In the genomic region with DNA sequence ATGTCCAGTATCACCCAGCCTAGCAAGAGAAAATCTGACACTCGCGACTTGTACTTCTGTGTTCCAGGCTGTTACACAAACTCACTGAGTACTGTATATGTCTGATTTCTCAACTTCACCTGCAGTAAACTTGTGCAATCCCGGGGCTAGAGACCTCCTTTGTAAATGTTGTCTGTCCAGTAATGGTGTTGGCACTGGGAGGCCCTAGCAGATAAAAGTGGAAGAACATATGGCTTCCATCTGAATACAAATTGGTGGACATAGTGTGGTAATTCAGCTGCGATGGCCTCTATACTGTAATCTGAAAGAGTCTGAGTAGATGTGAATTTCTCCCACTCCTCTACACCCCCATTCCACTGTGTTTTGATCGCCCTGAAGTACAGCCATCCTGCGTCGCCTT, we compare ENCODE assay signal across 12 mouse cellular contexts.
A peak's percentile ranks its signal among the peaks of the same experiment; 100 is the strongest.
DNase-seq lines count a peak whose midpoint lies in the region; ATAC-seq and TF ChIP-seq lines count a peak whose summit lies in the region.
"Had no signal": no experiment of that assay in that cellular context is flagged by ENCODE, and none has a peak within 500 bp of the region (broad histone marks: within the 10 kb centered on the region; RNA-seq: fewer than 3 reads in every experiment).

No protein-coding gene starts in this region.

- intact Hi-C loops in heart, adult 2 months (cut with DNase I) = no loop called here

- ATAC-seq in heart, embryonic 11.5 days (replicated peaks; ENCODE audit: insufficient number of reproducible peaks, low FRiP score, low TSS enrichment) = no peak
- no peak for ATAC-seq in limb, embryonic 15.5 days (ENCODE audit: insufficient number of reproducible peaks, low FRiP score, low TSS enrichment, low read depth)

- no peak for TF ChIP-seq CTCF in heart, adult 2 months (IDR thresholded peaks at IDR 0.05)
- TF ChIP-seq CTCF in testis, adult 2 months (IDR thresholded peaks at IDR 0.05; ENCODE audit: control insufficient read depth, insufficient read depth, insufficient replicate concordance, low read depth, low read length) = no peak
- no peak for TF ChIP-seq CTCF in thymus, adult 2 months (IDR thresholded peaks at IDR 0.05; ENCODE audit: borderline replicate concordance, control insufficient read depth, extremely low read depth, insufficient read depth, low read length, poor library complexity)

- H3K27ac ChIP-seq in heart, adult 2 months = peak overlapping the region; percentile 34
- H3K27ac ChIP-seq in heart, embryonic 11.5 days (ENCODE audit: low read depth, low read length) = no peak overlapping the region
- H3K27ac ChIP-seq in testis, adult 2 months (ENCODE audit: control insufficient read depth, insufficient read depth, low read depth, low read length) = peak overlapping the region; percentile 21; the same call in 1 of the 2 replicates
- no peak overlapping the region for H3K27ac ChIP-seq in limb, embryonic 15.5 days
- no peak overlapping the region for H3K27ac ChIP-seq in thymus, adult 2 months (ENCODE audit: control insufficient read depth, insufficient read depth, low read length)
- H3K27ac ChIP-seq: midbrain, embryonic 12.5 days had no signal

- DNase-seq in heart, adult 2 months = no peak
- DNase-seq in testis, postnatal 10 days (ENCODE audit: low spot score) = no peak
- no peak for DNase-seq in thymus, adult 2 months
- DNase-seq in thymus, postnatal 10 days (ENCODE audit: low spot score in 2 of 2) = no peak
- no peak for DNase-seq in left cerebral cortex, adult 18-20 months (ENCODE audit: low spot score in 2 of 2)
- DNase-seq: cerebellum, adult 18-20 months; gastrocnemius, postnatal 10 days; right cerebral cortex, postnatal 25 days had no signal

- no peaks in the 10 kb centered on the region for H3K36me3 ChIP-seq in heart, adult 2 months (ENCODE audit: control insufficient read depth, insufficient read depth, low read length)
- no peaks in the 10 kb centered on the region for H3K36me3 ChIP-seq in heart, embryonic 11.5 days (ENCODE audit: control insufficient read depth, insufficient read depth, low read length)
- no peaks in the 10 kb centered on the region for H3K36me3 ChIP-seq in testis, adult 2 months (ENCODE audit: control insufficient read depth, insufficient read depth, low read length)
- H3K36me3 ChIP-seq in limb, embryonic 15.5 days = no peaks in the 10 kb centered on the region
- no peaks in the 10 kb centered on the region for H3K36me3 ChIP-seq in thymus, adult 2 months (ENCODE audit: control insufficient read depth, insufficient read depth, low read length)
- H3K36me3 ChIP-seq: midbrain, embryonic 12.5 days had no signal

- 0 out of 2 replicates have a peak, but pooled peaks cover 2% of the 10 kb centered on the region for H3K79me2 ChIP-seq in heart, adult 2 months (replicated peaks; ENCODE audit: control insufficient read depth, insufficient read depth, low read length)

- H3K9me3 ChIP-seq in heart, embryonic 11.5 days (replicated peaks; ENCODE audit: control insufficient read depth, low read length) = no peaks in the 10 kb centered on the region
- H3K9me3 ChIP-seq in limb, embryonic 15.5 days = no peaks in the 10 kb centered on the region
- H3K9me3 ChIP-seq: midbrain, embryonic 12.5 days had no signal

- no peak for TF ChIP-seq EP300 in heart, adult 2 months (IDR thresholded peaks at IDR 0.05; ENCODE audit: insufficient read depth, low read depth, low read length)

- peaks cover 2% of the 10 kb centered on the region; the same call in 1 of the 2 replicates for H3K4me1 ChIP-seq in heart, adult 2 months (ENCODE audit: control insufficient read depth, insufficient read depth, low read length)
- no peaks in the 10 kb centered on the region for H3K4me1 ChIP-seq in heart, embryonic 11.5 days (ENCODE audit: control insufficient read depth, insufficient read depth, low read length)
- no peaks in the 10 kb centered on the region for H3K4me1 ChIP-seq in testis, adult 2 months (ENCODE audit: control insufficient read depth, insufficient read depth, low read length)
- H3K4me1 ChIP-seq in limb, embryonic 15.5 days = peaks cover 3% of the 10 kb centered on the region; the same call in 1 of the 2 replicates
- H3K4me1 ChIP-seq in thymus, adult 2 months (replicated peaks; ENCODE audit: control insufficient read depth, insufficient read depth, low read length) = no peaks in the 10 kb centered on the region

- no peak overlapping the region for H3K9ac ChIP-seq in heart, adult 2 months (ENCODE audit: low read depth, low read length)
- H3K9ac ChIP-seq in heart, embryonic 11.5 days (ENCODE audit: low read depth, low read length) = no peak overlapping the region
- H3K9ac ChIP-seq in limb, embryonic 15.5 days = no peak overlapping the region
- H3K9ac ChIP-seq: midbrain, embryonic 12.5 days had no signal

- H3K4me3 ChIP-seq in heart, adult 2 months = no peak overlapping the region; the same call in 1 of the 2 replicates
- H3K4me3 ChIP-seq in heart, embryonic 11.5 days (ENCODE audit: low read depth, low read length) = no peak overlapping the region
- H3K4me3 ChIP-seq in testis, adult 2 months (ENCODE audit: control insufficient read depth, low read depth, low read length) = no peak overlapping the region
- no peak overlapping the region for H3K4me3 ChIP-seq in limb, embryonic 15.5 days
- H3K4me3 ChIP-seq in thymus, adult 2 months (ENCODE audit: control insufficient read depth, insufficient read depth, low read length) = no peak overlapping the region
- H3K4me3 ChIP-seq: midbrain, embryonic 12.5 days had no signal

- H3K27me3 ChIP-seq in heart, adult 2 months (ENCODE audit: control insufficient read depth, insufficient read depth, low read length) = no peaks in the 10 kb centered on the region
- no peaks in the 10 kb centered on the region for H3K27me3 ChIP-seq in heart, embryonic 11.5 days (ENCODE audit: control insufficient read depth, insufficient read depth, low read length)
- no peaks in the 10 kb centered on the region for H3K27me3 ChIP-seq in testis, adult 2 months (ENCODE audit: control insufficient read depth, insufficient read depth, low read length)
- no peaks in the 10 kb centered on the region for H3K27me3 ChIP-seq in limb, embryonic 15.5 days
- no peaks in the 10 kb centered on the region for H3K27me3 ChIP-seq in thymus, adult 2 months (ENCODE audit: control insufficient read depth, insufficient read depth, low read length)
- H3K27me3 ChIP-seq: midbrain, embryonic 12.5 days had no signal

- TF ChIP-seq POLR2A in heart, adult 2 months (IDR thresholded peaks at IDR 0.05; ENCODE audit: insufficient read depth, low read depth, low read length) = no peak
- no peak for TF ChIP-seq POLR2A in testis, adult 2 months (IDR thresholded peaks at IDR 0.05; ENCODE audit: control insufficient read depth, low read depth, low read length)
- TF ChIP-seq POLR2A in thymus, adult 2 months (IDR thresholded peaks at IDR 0.05; ENCODE audit: control insufficient read depth, extremely low read depth, insufficient read depth, low read length, poor library complexity) = no peak

- H3K4me2 ChIP-seq in heart, embryonic 11.5 days = no peak overlapping the region
- H3K4me2 ChIP-seq in limb, embryonic 15.5 days = 0 out of 2 replicates have a peak overlapping the region, but pooled peaks have one; percentile 8
- H3K4me2 ChIP-seq: midbrain, embryonic 12.5 days had no signal

- WGBS in heart, adult 2 months = 74% methylated on average over 7 of the region's 7 CpGs
- WGBS in heart, embryonic 11.5 days (ENCODE audit: insufficient replicate concordance) = 71% methylated on average over 7 of the region's 7 CpGs
- whole genome bisulfite sequencing in limb, embryonic 15.5 days = 49% methylated on average over 7 of the region's 7 CpGs
- 96% methylated on average over 7 of the region's 7 CpGs for WGBS in thymus, adult 2 months

Comparison
In these comparisons a context has a peak if more than half of its experiments do, and no peak if none do; other contexts are left out.
1. H3K27ac ChIP-seq: peak in heart, adult 2 months (single experiment) and testis, adult 2 months (single experiment); none in heart, embryonic 11.5 days (single experiment), limb, embryonic 15.5 days (single experiment) and thymus, adult 2 months (single experiment).